Mouse (Mus musculus): ENCODE measurements around the gene Olfr33.

- TF ChIP-seq CTCF (IDR thresholded peaks at IDR 0.05; ENCODE audit: low read depth, low read length) (no peak), GATA1 (IDR thresholded peaks at IDR 0.05; ENCODE audit: borderline replicate concordance, low read length) (no peak), TAL1 (conservative IDR thresholded peaks at IDR 0.05; ENCODE audit: low read depth, low read length) (no peak)
Observed at GRCm38 (mm10) chr7:102681916-102682315, 37.0 kb downstream of the Olfr33 start.
